Mouse (Mus musculus): ENCODE data around the gene Olfr709-ps1.
"Not testable (repeated sequence)": the region's sequence is repeated elsewhere in the genome, so short reads cannot be mapped to it uniquely, and the experiment has no call there.

Gene Olfr709-ps1

GRCm38 (mm10) chr7:106932119-106932518 lies at the start of gene Olfr709-ps1:
Gene Olfr709-ps1 (minus strand): TSS chr7:106932219.
- no peak for DNase-seq (ENCODE audit: low read depth, low spot score)

- DNase-seq (ENCODE audit: low read depth, low spot score) = no peak
Observed at GRCm38 (mm10) chr7:106975353-106975752, 43.3 kb upstream of the Olfr709-ps1 start, which contains the start of gene Olfr711. Gene Olfr711 (minus strand): TSS chr7:106975453.

GRCm38 (mm10) chr7:106967503-106967902 lies 35.5 kb upstream of the Olfr709-ps1 start:
- peak; percentile 9 for DNase-seq (ENCODE audit: low read depth, low spot score)

GRCm38 (mm10) chr7:106963837-106964236 lies 31.8 kb upstream of the Olfr709-ps1 start, which contains the start of gene Olfr6:
Gene Olfr6 (minus strand): TSS chr7:106963937.
- DNase-seq (ENCODE audit: low read depth, low spot score) = no peak

- no peak for DNase-seq (ENCODE audit: low read depth, low spot score)
Observed at GRCm38 (mm10) chr7:106948212-106948611, 16.2 kb upstream of the Olfr709-ps1 start, which contains the start of gene Olfr710. Gene Olfr710 (minus strand): TSS chr7:106948312.

- DNase-seq (ENCODE audit: low read depth, low spot score) = not testable (repeated sequence)
Observed at GRCm38 (mm10) chr7:106920961-106921360, 11.1 kb downstream of the Olfr709-ps1 start.

- no peak for DNase-seq (ENCODE audit: low read depth, low spot score)
Observed at GRCm38 (mm10) chr7:106907676-106908075, 24.3 kb downstream of the Olfr709-ps1 start, which contains the start of gene Olfr1532-ps1. Gene Olfr1532-ps1 (plus strand): TSS chr7:106908001.

- not testable (repeated sequence) for DNase-seq (ENCODE audit: low read depth, low spot score)
Observed at GRCm38 (mm10) chr7:106901141-106901540, 30.9 kb downstream of the Olfr709-ps1 start, which contains the start of gene Olfr707. Gene Olfr707 (minus strand): TSS chr7:106901241.

GRCm38 (mm10) chr7:106888062-106888461 lies 44.0 kb downstream of the Olfr709-ps1 start, which contains the start of gene Olfr706:
Gene Olfr706 (minus strand): TSS chr7:106888162.
- no peak for DNase-seq (ENCODE audit: low read depth, low spot score)

GRCm38 (mm10) chr7:106876791-106877190 lies 55.2 kb downstream of the Olfr709-ps1 start, which contains the start of gene Olfr705:
Gene Olfr705 (minus strand): TSS chr7:106876891.
- no peak for DNase-seq (ENCODE audit: low read depth, low spot score)

Data from mesoderm, embryonic 11.5 days (tissue).